Mouse (Mus musculus): ENCODE data around the gene Gzmd.

GRCm38 (mm10) chr14:56105447-56106180 is 26.8 kb downstream of the Gzmd start:
- TF ChIP-seq EP300 (IDR thresholded peaks at IDR 0.05; ENCODE audit: low read depth) (no peak), CTCF (IDR thresholded peaks at IDR 0.05; ENCODE audit: low read depth) (no peak)

All from heart, postnatal 0 days (tissue).